Mouse (Mus musculus) ES-E14 (cell line): ENCODE data around the gene Ryr1. TPM values are rescaled to one million over a fixed set of nuclear protein-coding genes. Genes with fewer than 3 reads are reported as not detected.
A peak's percentile ranks its signal among the peaks of the same experiment; 100 is the strongest.

ENCODE experiments used
- DNase-seq: peaks from one replicate; pipeline ENCODE4 v3.0.0-alpha.2; 2013; ENCODE audit warnings: low read depth, low spot score
- H3K27ac ChIP-seq: 2 replicates; pipeline ENCODE4 v1.5.1; 2012; ENCODE audit warnings: low read depth, mild to moderate bottlenecking, low read length, moderate library complexity, mixed read lengths; ENCODE audit not compliant: poor library complexity, insufficient read depth, severe bottlenecking
- H3K36me3 ChIP-seq: 2 replicates; pipeline ENCODE4 v1.6.1; 2012; ENCODE audit warnings: mild to moderate bottlenecking, low read length, moderate library complexity, mixed read lengths; ENCODE audit not compliant: control insufficient read depth, poor library complexity, insufficient read depth, severe bottlenecking
- H3K4me1 ChIP-seq, 2 experiments: fragments of 150-350 bp in 1 of 2; sonication (generic) in 1 of 2; 2 replicates each; pipeline ENCODE4 v1.6.1; 2012; ENCODE audit warnings: low read length in 2 of 2, mild to moderate bottlenecking in 1 of 2, mixed read lengths in 1 of 2; ENCODE audit not compliant: control insufficient read depth in 2 of 2, insufficient read depth in 2 of 2, poor library complexity in 1 of 2
- H3K4me3 ChIP-seq, 2 experiments: fragments of 150-350 bp in 1 of 2; sonication (generic) in 1 of 2; 2 replicates each; pipeline ENCODE4 v1.5.1; 2012; ENCODE audit warnings: low read length in 2 of 2, low read depth in 1 of 2, mild to moderate bottlenecking in 1 of 2, mixed read lengths in 1 of 2; ENCODE audit not compliant: insufficient read depth in 1 of 2, poor library complexity in 1 of 2, severe bottlenecking in 1 of 2
- H3K9ac ChIP-seq: 2 replicates; pipeline ENCODE4 v1.6.1; 2012; ENCODE audit warnings: low read depth, mild to moderate bottlenecking, low read length, mixed read lengths; ENCODE audit not compliant: poor library complexity, insufficient read depth, severe bottlenecking
- H3K9me3 ChIP-seq: fragments of 150-350 bp; sonication (generic); 2 replicates; pipeline ENCODE4 v1.6.1; 2012; ENCODE audit warnings: low read depth, mild to moderate bottlenecking, low read length; ENCODE audit not compliant: control insufficient read depth, insufficient read depth
- CHD2 ChIP-seq: IDR thresholded peaks from 2 replicates; pipeline ENCODE4 v1.6.1; 2014; ENCODE audit warnings: mild to moderate bottlenecking, low read depth, low read length, inconsistent platforms
- HCFC1 ChIP-seq: IDR thresholded peaks from 2 replicates; pipeline ENCODE4 v1.6.1; 2012; ENCODE audit warnings: low read length, inconsistent platforms, borderline replicate concordance; ENCODE audit not compliant: insufficient read depth
- MAFK ChIP-seq: IDR thresholded peaks from 2 replicates; pipeline ENCODE4 v1.6.1; 2014; ENCODE audit warnings: mild to moderate bottlenecking, low read depth, low read length, inconsistent platforms; ENCODE audit not compliant: insufficient read depth
- ZC3H11A ChIP-seq: IDR thresholded peaks from 2 replicates; pipeline ENCODE4 v1.6.1; 2012; ENCODE audit warnings: low read depth, mild to moderate bottlenecking, inconsistent platforms, low read length, borderline replicate concordance
- ZNF384 ChIP-seq: IDR thresholded peaks from 2 replicates; pipeline ENCODE4 v1.6.1; 2012; ENCODE audit warnings: low read depth, low read length, inconsistent platforms
- in situ Hi-C, 2 experiments: fragments of 600-800 bp; cut with MboI; formaldehyde crosslinking; loops; one replicate each; pipeline ENCODE4 v1.15.1; 2025; ENCODE audit warnings: low sequenced_read_pairs in 2 of 2, inconsistent platforms in 1 of 2; ENCODE audit not compliant: unreplicated experiment in 2 of 2
- total RNA-seq: library from RNA; depleted of rRNA; stranded (reverse); fragments of 300-350 nt; gene quantifications from 2 replicates; pipeline ENCODE4 v1.2.3, GENCODE M21; 2012

Gene Ryr1
- total RNA-seq, 1 experiment, result 5.1 TPM

GRCm38 (mm10) chr7:29026811-29027210, 98.2 kb downstream of the Ryr1 start:
- H3K9me3 ChIP-seq, result no peaks in the 10 kb centered on the region
- in situ Hi-C loops, result no loop called here
- peak overlapping the region; percentile 40; the same call in 1 of the 2 replicates for H3K27ac ChIP-seq
- no peak overlapping the region; a peak in 1 of 4 replicates for H3K4me3 ChIP-seq
- H3K4me1 ChIP-seq, result peaks cover 0 to 22% of the 10 kb centered on the region in 2 experiments; a peak in 2 of 4 replicates
- peak; percentile 58 for DNase-seq
- H3K36me3 ChIP-seq, result no peaks in the 10 kb centered on the region; the same call in 1 of the 2 replicates
- H3K9ac ChIP-seq, result peak overlapping the region; percentile 7; the same call in 1 of the 2 replicates
- TF ChIP-seq CHD2 (no peak), ZNF384 (no peak), ZC3H11A (no peak), MAFK (no peak), HCFC1 (no peak)

- H3K36me3 ChIP-seq, result no peaks in the 10 kb centered on the region; the same call in 1 of the 2 replicates
- no peak overlapping the region for H3K9ac ChIP-seq
- TF ChIP-seq HCFC1 (no peak), CHD2 (no peak), MAFK (no peak), ZNF384 (no peak), ZC3H11A (no peak)
- no peak overlapping the region; the same call in 1 of the 2 replicates for H3K27ac ChIP-seq
- H3K4me3 ChIP-seq, result no peak overlapping the region; a peak in 1 of 4 replicates
- H3K4me1 ChIP-seq, result peaks cover 0 to 22% of the 10 kb centered on the region in 2 experiments; a peak in 2 of 4 replicates
- DNase-seq, result no peak
- in situ Hi-C loops, result no loop called here
- no peaks in the 10 kb centered on the region for H3K9me3 ChIP-seq
Observed at GRCm38 (mm10) chr7:29026195-29026594, 98.8 kb downstream of the Ryr1 start.

- Histone ChIP-seq H3K36me3 (no peaks in the 10 kb centered on the region; the same call in 1 of the 2 replicates), H3K4me1 (peaks cover 0 to 22% of the 10 kb centered on the region in 2 experiments; a peak in 2 of 4 replicates), H3K9ac (no peak overlapping the region), H3K27ac (no peak overlapping the region), H3K4me3 (no peak overlapping the region), H3K9me3 (no peaks in the 10 kb centered on the region)
- in situ Hi-C loops, result no loop called here
- no peak for DNase-seq
- no peak for TF ChIP-seq HCFC1
- TF ChIP-seq ZNF384, result no peak
- TF ChIP-seq MAFK, result no peak
- TF ChIP-seq CHD2, result no peak
- TF ChIP-seq ZC3H11A, result no peak
Observed at GRCm38 (mm10) chr7:29025566-29025965, 99.4 kb downstream of the Ryr1 start.

- Histone ChIP-seq H3K4me1 (peaks cover 1 to 28% of the 10 kb centered on the region in 2 experiments; a peak in 2 of 4 replicates), H3K4me3 (no peak overlapping the region), H3K36me3 (no peaks in the 10 kb centered on the region; the same call in 1 of the 2 replicates), H3K27ac (no peak overlapping the region), H3K9me3 (no peaks in the 10 kb centered on the region), H3K9ac (no peak overlapping the region)
- TF ChIP-seq ZNF384 (no peak), ZC3H11A (no peak), CHD2 (no peak), MAFK (no peak), HCFC1 (no peak)
- in situ Hi-C loops, result no loop called here
- DNase-seq, result no peak
Observed at GRCm38 (mm10) chr7:29023514-29023913, 101.5 kb downstream of the Ryr1 start.

- no peak for DNase-seq
- in situ Hi-C loops, result no loop called here
- Histone ChIP-seq H3K36me3 (no peaks in the 10 kb centered on the region; the same call in 1 of the 2 replicates), H3K9ac (no peak overlapping the region), H3K9me3 (no peaks in the 10 kb centered on the region), H3K4me1 (peaks cover 1 to 32% of the 10 kb centered on the region in 2 experiments; a peak in 2 of 4 replicates), H3K4me3 (peak overlapping the region in 1 of 2 experiments; percentile 16; a peak in 1 of 4 replicates), H3K27ac (no peak overlapping the region)
- TF ChIP-seq ZC3H11A (no peak), HCFC1 (no peak), CHD2 (no peak), MAFK (no peak), ZNF384 (no peak)
Observed at GRCm38 (mm10) chr7:29022479-29022878, 102.5 kb downstream of the Ryr1 start.
